Mouse (Mus musculus) lung, adult 18-20 months (tissue): ENCODE measurements around the gene Ndufc1.
"Not testable (repeated sequence)": the region's sequence is repeated elsewhere in the genome, so short reads cannot be mapped to it uniquely, and the experiment has no call there.

Source experiments
- DNase-seq, 2 experiments: peaks; one replicate each; pipeline ENCODE4 v3.0.0; 2022; ENCODE audit warnings: mixed read lengths in 2 of 2

The Ndufc1 gene

GRCm38 (mm10) chr3:51395461-51396145 is 13.2 kb downstream of the Ndufc1 start:
- DNase-seq: no peak

GRCm38 (mm10) chr3:51394881-51395280 is 13.9 kb downstream of the Ndufc1 start:
- DNase-seq: no peak

GRCm38 (mm10) chr3:51393651-51394050 is 15.1 kb downstream of the Ndufc1 start:
- DNase-seq: no peak

GRCm38 (mm10) chr3:51393018-51393417 is 15.8 kb downstream of the Ndufc1 start:
- DNase-seq: not testable (repeated sequence)

GRCm38 (mm10) chr3:51391591-51391990 is 17.2 kb downstream of the Ndufc1 start:
- DNase-seq: no peak

GRCm38 (mm10) chr3:51391095-51391494 is 17.7 kb downstream of the Ndufc1 start:
- no peak for DNase-seq

- no peak for DNase-seq
These were observed 19.9 kb downstream of the Ndufc1 start for GRCm38 (mm10) chr3:51388904-51389303.

GRCm38 (mm10) chr3:51387868-51388381 is 20.9 kb downstream of the Ndufc1 start:
- no peak for DNase-seq

GRCm38 (mm10) chr3:51387134-51387451 is 21.7 kb downstream of the Ndufc1 start:
- DNase-seq: no peak

- DNase-seq: no peak
These were observed 22.2 kb downstream of the Ndufc1 start for GRCm38 (mm10) chr3:51386441-51387133.

- no peak for DNase-seq
These were observed 25.4 kb downstream of the Ndufc1 start for GRCm38 (mm10) chr3:51383409-51383808.

GRCm38 (mm10) chr3:51380660-51381014 is 28.2 kb downstream of the Ndufc1 start:
- DNase-seq: no peak

- DNase-seq: peak in 1 of 2 experiments; percentile 19
These were observed 28.8 kb downstream of the Ndufc1 start for GRCm38 (mm10) chr3:51379786-51380659.

GRCm38 (mm10) chr3:51378665-51378946 is 30.2 kb downstream of the Ndufc1 start:
- no peak for DNase-seq

GRCm38 (mm10) chr3:51377878-51378664 is 30.7 kb downstream of the Ndufc1 start:
- DNase-seq: peak; percentile 18 to 46

GRCm38 (mm10) chr3:51375307-51376265 is 33.2 kb downstream of the Ndufc1 start:
- DNase-seq: peak; percentile 44 to 50

GRCm38 (mm10) chr3:51373544-51373943 is 35.2 kb downstream of the Ndufc1 start:
- no peak for DNase-seq

- no peak for DNase-seq
These were observed 35.9 kb downstream of the Ndufc1 start for GRCm38 (mm10) chr3:51372883-51373282.

- DNase-seq: no peak
These were observed 37.0 kb downstream of the Ndufc1 start for GRCm38 (mm10) chr3:51371826-51372225.

- no peak for DNase-seq
These were observed 40.8 kb downstream of the Ndufc1 start for GRCm38 (mm10) chr3:51368011-51368410.

- no peak for DNase-seq
These were observed 41.9 kb downstream of the Ndufc1 start for GRCm38 (mm10) chr3:51366926-51367325.

- DNase-seq: no peak
These were observed 43.3 kb downstream of the Ndufc1 start for GRCm38 (mm10) chr3:51365517-51365882.
